Mouse (Mus musculus): ENCODE results near the gene Sprr2a2. TPM values are rescaled to one million over a fixed set of nuclear protein-coding genes. Genes with fewer than 3 reads are reported as not detected.
"Not testable (repeated sequence)": the region's sequence is repeated elsewhere in the genome, so short reads cannot be mapped to it uniquely, and the experiment has no call there.

Gene Sprr2a2
- polyA plus RNA-seq, 1 experiment from 2014 or later: 0.21 TPM

DNA sequence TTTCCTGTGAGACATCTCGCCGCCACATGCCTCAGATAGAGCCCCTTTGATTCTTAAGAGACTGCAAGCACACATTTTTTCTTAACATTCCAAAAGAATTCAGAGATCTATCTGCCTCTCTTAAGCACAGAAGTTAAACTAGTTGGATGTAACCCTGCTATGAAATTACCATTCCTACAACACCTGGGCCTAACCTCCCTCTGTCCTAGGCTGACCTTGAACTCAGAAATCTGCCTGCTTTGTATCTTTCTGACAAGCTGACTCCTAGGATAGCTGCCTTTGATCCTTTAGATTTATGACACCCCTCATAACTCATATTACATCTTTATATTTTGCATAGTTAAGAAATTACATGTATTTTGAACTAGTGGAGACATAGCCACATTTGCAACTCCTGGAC lies 47.7 kb downstream of the Sprr2a2 start:
- not testable (repeated sequence) for H3K27me3 ChIP-seq (ENCODE audit: insufficient read depth, low read length); H3K9ac ChIP-seq (replicated peaks); DNase-seq; H3K4me1 ChIP-seq (ENCODE audit: insufficient read depth); ATAC-seq; H3K4me3 ChIP-seq (ENCODE audit: low read depth, low read length); H3K9me3 ChIP-seq (ENCODE audit: low read length); H3K27ac ChIP-seq (ENCODE audit: low read depth); H3K4me2 ChIP-seq (ENCODE audit: low read depth, low read length); H3K36me3 ChIP-seq (replicated peaks; ENCODE audit: insufficient read depth, low read length)
- WGBS (ENCODE audit: insufficient replicate concordance): no CpG with 5 or more reads among the region's 2 CpGs

DNA sequence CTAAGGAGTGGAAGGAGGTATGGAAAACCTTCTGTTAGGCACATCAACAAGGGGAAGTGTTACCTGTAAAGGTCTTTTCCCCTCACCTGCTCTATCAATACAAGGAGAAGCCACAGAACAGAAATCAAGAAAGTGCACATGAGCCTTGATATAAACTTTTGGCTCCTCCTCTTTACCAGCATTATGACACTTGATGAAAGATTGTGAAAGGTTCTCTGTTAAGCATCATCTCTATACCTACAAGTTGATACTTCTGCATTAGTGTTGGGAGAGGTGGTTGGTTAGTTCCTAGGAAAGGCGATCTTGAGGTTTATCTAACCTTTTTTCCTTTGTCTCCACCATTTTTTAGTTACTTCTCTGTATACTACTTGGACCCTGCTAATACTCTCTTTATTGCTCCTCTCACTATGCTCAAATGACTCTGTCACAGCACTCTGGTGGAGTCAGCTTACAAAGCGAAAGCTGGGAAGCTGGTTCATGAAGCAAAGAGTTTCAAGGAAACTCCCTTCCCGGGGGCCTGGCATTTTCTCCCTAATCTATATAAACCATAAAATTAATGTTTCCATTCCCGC lies 55.8 kb downstream of the Sprr2a2 start:
- H3K4me3 ChIP-seq (ENCODE audit: low read depth, low read length); H3K36me3 ChIP-seq (replicated peaks; ENCODE audit: insufficient read depth, low read length); H3K9me3 ChIP-seq (ENCODE audit: low read length); H3K27me3 ChIP-seq (ENCODE audit: insufficient read depth, low read length); H3K27ac ChIP-seq (ENCODE audit: low read depth); ATAC-seq; H3K4me2 ChIP-seq (ENCODE audit: low read depth, low read length); DNase-seq; H3K4me1 ChIP-seq (ENCODE audit: insufficient read depth); H3K9ac ChIP-seq (replicated peaks): not testable (repeated sequence)
- WGBS (ENCODE audit: insufficient replicate concordance): no CpG with 5 or more reads among the region's 4 CpGs

DNA sequence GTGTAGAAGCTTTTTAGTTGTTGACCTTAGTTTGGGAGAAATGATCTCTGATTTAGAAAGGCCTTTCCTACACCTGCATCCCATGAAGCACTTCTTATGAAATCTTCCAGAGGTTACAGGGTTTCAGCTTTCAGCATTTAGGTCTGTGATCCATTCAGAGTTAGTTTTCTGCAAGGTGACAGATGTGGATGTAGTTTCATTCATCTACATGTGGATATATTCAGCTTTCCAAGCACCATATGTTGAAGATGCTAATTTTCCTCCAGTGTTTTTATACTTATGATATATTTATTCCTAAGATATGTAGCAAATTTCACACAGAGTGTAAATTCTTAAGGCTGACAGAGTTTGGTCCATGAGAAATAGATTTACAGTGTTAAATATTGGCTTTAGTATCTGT lies 57.8 kb downstream of the Sprr2a2 start:
- not testable (repeated sequence) for DNase-seq; H3K4me2 ChIP-seq (ENCODE audit: low read depth, low read length); H3K4me1 ChIP-seq (ENCODE audit: insufficient read depth); H3K9ac ChIP-seq (replicated peaks); H3K27me3 ChIP-seq (ENCODE audit: insufficient read depth, low read length); H3K27ac ChIP-seq (ENCODE audit: low read depth); H3K4me3 ChIP-seq (ENCODE audit: low read depth, low read length); H3K36me3 ChIP-seq (replicated peaks; ENCODE audit: insufficient read depth, low read length); ATAC-seq; H3K9me3 ChIP-seq (ENCODE audit: low read length)

DNA sequence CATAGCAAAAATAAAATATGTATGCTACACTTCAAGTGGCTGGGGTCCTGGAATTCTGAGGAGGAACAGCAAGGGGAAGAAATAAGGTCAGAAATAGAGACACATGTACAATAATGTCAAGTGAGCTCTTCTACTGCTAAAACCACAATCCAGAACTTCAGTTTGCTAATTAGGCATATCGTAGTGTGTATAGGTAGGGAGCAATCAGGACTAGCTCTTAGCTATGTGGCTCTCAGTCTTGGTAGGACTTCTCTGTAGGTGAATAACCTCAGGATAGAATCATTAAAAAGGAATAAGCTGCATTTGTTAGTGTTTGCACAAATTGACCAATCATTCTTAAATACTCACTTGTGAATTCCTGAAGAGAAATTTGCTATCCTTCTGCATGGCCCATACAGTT lies 58.3 kb downstream of the Sprr2a2 start:
- WGBS (ENCODE audit: insufficient replicate concordance): no CpG with 5 or more reads among the region's 1 CpGs

DNA sequence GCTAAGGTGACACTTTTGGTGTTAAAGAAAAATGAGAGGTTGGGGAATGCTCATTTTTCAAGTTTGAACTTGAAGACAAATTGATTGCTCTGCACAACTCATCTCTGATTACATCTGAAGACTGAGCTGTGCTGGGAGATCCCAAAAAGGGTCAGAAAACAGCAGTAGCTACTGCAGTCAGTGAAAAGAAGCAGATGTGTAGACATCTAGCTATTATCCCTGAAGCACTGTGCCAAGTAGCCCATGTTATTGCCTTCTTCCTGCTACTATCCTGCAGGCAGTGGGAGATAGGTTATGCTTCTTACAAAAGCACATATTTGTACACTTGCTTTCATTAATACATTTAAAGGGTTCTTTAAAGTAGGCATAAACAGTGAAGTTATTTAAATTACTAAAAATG lies 63.9 kb downstream of the Sprr2a2 start:
- H3K36me3 ChIP-seq (replicated peaks; ENCODE audit: insufficient read depth, low read length); DNase-seq; H3K4me1 ChIP-seq (ENCODE audit: insufficient read depth); H3K4me2 ChIP-seq (ENCODE audit: low read depth, low read length); ATAC-seq; H3K4me3 ChIP-seq (ENCODE audit: low read depth, low read length); H3K27me3 ChIP-seq (ENCODE audit: insufficient read depth, low read length); H3K9ac ChIP-seq (replicated peaks); H3K27ac ChIP-seq (ENCODE audit: low read depth); H3K9me3 ChIP-seq (ENCODE audit: low read length): not testable (repeated sequence)

More for the DNA sequence above, 58.3 kb downstream of the Sprr2a2 start:
- H3K9me3 ChIP-seq (ENCODE audit: low read length); H3K36me3 ChIP-seq (replicated peaks; ENCODE audit: insufficient read depth, low read length); H3K27me3 ChIP-seq (ENCODE audit: insufficient read depth, low read length); DNase-seq; H3K4me3 ChIP-seq (ENCODE audit: low read depth, low read length); H3K9ac ChIP-seq (replicated peaks); ATAC-seq; H3K4me2 ChIP-seq (ENCODE audit: low read depth, low read length); H3K4me1 ChIP-seq (ENCODE audit: insufficient read depth); H3K27ac ChIP-seq (ENCODE audit: low read depth): not testable (repeated sequence)

DNA sequence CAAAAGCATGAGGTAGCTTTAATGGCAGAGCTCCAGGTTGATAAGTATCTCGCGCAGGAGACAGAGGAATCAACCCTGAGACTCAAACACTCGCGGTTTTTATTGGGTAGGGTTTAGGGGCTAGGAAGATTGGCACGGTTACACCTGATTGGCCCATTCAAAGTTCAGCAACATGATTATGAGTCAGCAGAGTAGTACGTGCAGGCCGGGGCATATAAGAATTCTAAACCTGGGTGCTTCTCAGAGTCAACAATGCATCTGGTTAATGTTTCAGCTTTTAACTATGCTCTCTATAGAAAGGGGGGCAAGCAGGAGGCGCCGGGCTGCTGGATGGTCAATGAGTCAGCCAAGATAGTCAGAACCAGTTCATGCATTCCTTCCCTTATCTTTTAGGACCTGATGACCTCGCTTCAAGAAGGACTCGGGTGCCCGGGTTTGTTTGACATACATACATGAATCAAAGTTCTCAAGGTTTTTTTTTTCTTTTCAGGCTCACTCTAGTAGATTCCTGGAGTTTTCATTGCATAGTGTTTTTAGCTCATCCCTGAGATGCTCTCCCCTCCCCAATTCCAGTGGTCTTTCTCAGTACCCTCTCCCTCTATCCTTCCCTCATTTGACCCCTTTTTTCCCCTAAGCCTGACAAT lies 65.4 kb downstream of the Sprr2a2 start:
- ATAC-seq: peak; percentile 41
- DNase-seq; H3K9me3 ChIP-seq (ENCODE audit: low read length); H3K4me1 ChIP-seq (ENCODE audit: insufficient read depth); H3K27me3 ChIP-seq (ENCODE audit: insufficient read depth, low read length); H3K4me3 ChIP-seq (ENCODE audit: low read depth, low read length); H3K9ac ChIP-seq (replicated peaks); H3K27ac ChIP-seq (ENCODE audit: low read depth); H3K36me3 ChIP-seq (replicated peaks; ENCODE audit: insufficient read depth, low read length); H3K4me2 ChIP-seq (ENCODE audit: low read depth, low read length): not testable (repeated sequence)
- WGBS (ENCODE audit: insufficient replicate concordance): 43% methylated on average over 5 of the region's 12 CpGs

DNA sequence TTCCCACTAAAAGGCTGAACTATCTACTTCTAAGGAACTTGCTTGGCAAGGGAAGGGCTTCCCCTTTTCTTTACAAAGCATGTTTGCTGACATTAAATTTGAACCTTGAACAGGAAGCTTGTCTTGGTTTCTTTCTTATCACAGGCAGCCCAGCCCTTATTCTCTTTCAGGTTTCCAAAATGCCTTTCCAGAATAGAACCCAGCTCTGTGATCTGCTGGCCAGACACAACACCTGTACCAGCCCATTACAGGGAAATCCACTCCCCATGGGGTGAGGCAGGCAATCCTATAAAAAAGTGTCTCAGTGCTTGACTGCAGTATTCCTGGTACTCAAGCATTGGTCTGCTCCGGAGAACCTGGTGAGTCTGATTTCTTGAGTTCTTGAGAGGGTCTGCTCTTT lies 69.4 kb downstream of the Sprr2a2 start, which contains the start of gene Sprr2a3:
Gene Sprr2a3, plus strand, starts transcription at position 317 of the 400 bp plus-strand sequence.
- not testable (repeated sequence) for ATAC-seq; H3K9ac ChIP-seq (replicated peaks); DNase-seq; H3K4me2 ChIP-seq (ENCODE audit: low read depth, low read length); H3K9me3 ChIP-seq (ENCODE audit: low read length); H3K27ac ChIP-seq (ENCODE audit: low read depth); H3K27me3 ChIP-seq (ENCODE audit: insufficient read depth, low read length); H3K4me3 ChIP-seq (ENCODE audit: low read depth, low read length); H3K36me3 ChIP-seq (replicated peaks; ENCODE audit: insufficient read depth, low read length); H3K4me1 ChIP-seq (ENCODE audit: insufficient read depth)
- 80% methylated on average over 1 of the region's 1 CpGs for WGBS (ENCODE audit: insufficient replicate concordance)

DNA sequence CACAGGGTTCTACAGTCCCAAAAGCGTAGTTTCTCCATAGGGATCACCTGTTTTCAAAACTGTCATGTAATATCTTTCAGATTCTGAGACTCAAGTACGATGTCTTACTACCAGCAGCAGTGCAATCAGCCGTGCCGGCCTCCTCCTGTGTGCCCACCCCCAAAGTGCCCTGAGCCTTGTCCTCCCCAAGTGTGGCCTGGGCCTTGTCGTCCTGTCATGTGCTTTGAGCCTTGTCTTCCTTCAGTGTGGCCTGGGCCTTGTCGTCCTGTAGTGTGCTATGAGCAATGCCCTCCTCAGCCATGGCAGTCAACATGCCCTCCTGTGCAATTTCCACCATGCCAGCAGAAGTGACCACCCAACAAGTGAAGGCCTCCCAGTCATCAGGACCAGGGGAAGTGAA lies 72.8 kb downstream of the Sprr2a2 start:
- 68% methylated on average over 5 of the region's 6 CpGs for WGBS (ENCODE audit: insufficient replicate concordance)

More for the DNA sequence above, 72.8 kb downstream of the Sprr2a2 start:
- not testable (repeated sequence) for H3K4me3 ChIP-seq (ENCODE audit: low read depth, low read length); H3K9ac ChIP-seq (replicated peaks); H3K27me3 ChIP-seq (ENCODE audit: insufficient read depth, low read length); H3K4me2 ChIP-seq (ENCODE audit: low read depth, low read length); ATAC-seq; H3K9me3 ChIP-seq (ENCODE audit: low read length); H3K36me3 ChIP-seq (replicated peaks; ENCODE audit: insufficient read depth, low read length); H3K27ac ChIP-seq (ENCODE audit: low read depth); H3K4me1 ChIP-seq (ENCODE audit: insufficient read depth); DNase-seq
